Mouse (Mus musculus) ES-Bruce4 (cell line): ENCODE data around the gene Ddx23. TPM values are rescaled to one million over a fixed set of nuclear protein-coding genes. Genes with fewer than 3 reads are reported as not detected.

Experiments used
- H3K27ac ChIP-seq: 2 replicates; pipeline ENCODE4 v1.5.1; 2012; ENCODE audit warnings: low read length, inconsistent platforms; ENCODE audit not compliant: insufficient read depth
- H3K27me3 ChIP-seq: 2 replicates; pipeline ENCODE4 v1.6.1; 2012; ENCODE audit warnings: mild to moderate bottlenecking, low read length, inconsistent platforms; ENCODE audit not compliant: control insufficient read depth, poor library complexity, insufficient read depth, severe bottlenecking
- H3K36me3 ChIP-seq: 2 replicates; pipeline ENCODE4 v1.6.1; 2012; ENCODE audit warnings: inconsistent platforms, mild to moderate bottlenecking, low read length, moderate library complexity; ENCODE audit not compliant: control insufficient read depth, poor library complexity, insufficient read depth, severe bottlenecking
- H3K4me1 ChIP-seq: one replicate; pipeline ENCODE4 v1.8.1; 2011; ENCODE audit warnings: low read length; ENCODE audit not compliant: control insufficient read depth, insufficient read depth
- H3K4me3 ChIP-seq: 2 replicates; pipeline ENCODE4 v1.5.1; 2011; ENCODE audit warnings: low read depth, mild to moderate bottlenecking, low read length
- H3K9ac ChIP-seq: 2 replicates; pipeline ENCODE4 v1.6.1; 2012; ENCODE audit warnings: low read depth, mild to moderate bottlenecking, inconsistent platforms; ENCODE audit not compliant: poor library complexity, severe bottlenecking
- H3K9me3 ChIP-seq: replicated peaks from 2 replicates; pipeline ENCODE4 v1.6.1; 2012; ENCODE audit warnings: mild to moderate bottlenecking, low read length, inconsistent platforms; ENCODE audit not compliant: control insufficient read depth, poor library complexity, insufficient read depth, severe bottlenecking
- CTCF ChIP-seq: IDR thresholded peaks from one replicate; pipeline ENCODE4 v1.8.1; 2011; ENCODE audit warnings: low read depth, low read length
- EP300 ChIP-seq: IDR thresholded peaks from 2 replicates; pipeline ENCODE4 v1.6.1; 2011; ENCODE audit warnings: low read depth, low read length; ENCODE audit not compliant: insufficient read depth
- POLR2A ChIP-seq: IDR thresholded peaks from one replicate; pipeline ENCODE4 v1.8.1; 2011; ENCODE audit warnings: low read length; ENCODE audit not compliant: insufficient read depth
- polyA plus RNA-seq: library from polyadenylated mRNA; stranded (reverse); fragments of >200 nt; gene quantifications from 2 replicates; pipeline ENCODE4 v1.2.4, GENCODE M21; 2011; ENCODE audit warnings: low read depth; ENCODE audit not compliant: missing spikeins, insufficient read depth, insufficient read length

Ddx23 gene
- polyA plus RNA-seq, 1 experiment = 121 TPM

DNA sequence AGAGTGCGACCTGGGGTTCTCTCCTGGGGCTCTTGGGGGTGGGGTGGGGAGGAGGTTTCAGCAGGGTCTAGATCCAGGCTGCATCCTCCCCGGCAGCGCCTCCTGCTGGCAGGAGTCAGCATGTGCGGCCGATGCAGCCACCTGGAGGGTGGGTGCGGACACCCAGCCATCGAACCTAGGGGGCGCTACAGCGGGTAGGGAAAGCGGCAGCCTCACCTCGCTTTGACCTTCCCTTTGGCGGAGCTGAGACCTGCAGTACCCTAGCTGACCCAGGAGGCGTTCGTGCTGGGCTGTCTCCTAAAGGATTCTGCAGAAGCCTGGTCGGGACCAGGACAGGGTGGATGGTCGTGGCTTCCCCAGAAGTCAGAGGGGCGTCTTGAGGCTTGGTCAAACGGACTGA, 31.2 kb downstream of the Ddx23 start:
- H3K4me3 ChIP-seq = peak overlapping the region; percentile 47
- H3K9ac ChIP-seq = peak overlapping the region; percentile 32
- H3K36me3 ChIP-seq = no peaks in the 10 kb centered on the region
- no peak overlapping the region for H3K27ac ChIP-seq
- no peaks in the 10 kb centered on the region for H3K9me3 ChIP-seq
- peak; percentile 83 for TF ChIP-seq EP300
- TF ChIP-seq POLR2A = no peak
- peak; percentile 98 for TF ChIP-seq CTCF
- no peaks in the 10 kb centered on the region for H3K27me3 ChIP-seq
- H3K4me1 ChIP-seq = peaks cover 8% of the 10 kb centered on the region

GRCm38 (mm10) chr15:98630540-98630939, 32.2 kb downstream of the Ddx23 start, which contains the start of gene Cacnb3:
Gene Cacnb3 (plus strand): TSS chr15:98630840.
- H3K4me1 ChIP-seq = peaks cover 4% of the 10 kb centered on the region
- TF ChIP-seq POLR2A (no peak), EP300 (no peak), CTCF (no peak)
- peak within 1 kb of the TSS; percentile 47 for H3K4me3 ChIP-seq
- H3K9ac ChIP-seq = peak within 1 kb of the TSS; percentile 32
- no peaks in the 10 kb centered on the region for H3K9me3 ChIP-seq
- no peak within 1 kb of the TSS for H3K27ac ChIP-seq
- H3K27me3 ChIP-seq = no peaks in the 10 kb centered on the region
- no peaks in the 10 kb centered on the region for H3K36me3 ChIP-seq

DNA sequence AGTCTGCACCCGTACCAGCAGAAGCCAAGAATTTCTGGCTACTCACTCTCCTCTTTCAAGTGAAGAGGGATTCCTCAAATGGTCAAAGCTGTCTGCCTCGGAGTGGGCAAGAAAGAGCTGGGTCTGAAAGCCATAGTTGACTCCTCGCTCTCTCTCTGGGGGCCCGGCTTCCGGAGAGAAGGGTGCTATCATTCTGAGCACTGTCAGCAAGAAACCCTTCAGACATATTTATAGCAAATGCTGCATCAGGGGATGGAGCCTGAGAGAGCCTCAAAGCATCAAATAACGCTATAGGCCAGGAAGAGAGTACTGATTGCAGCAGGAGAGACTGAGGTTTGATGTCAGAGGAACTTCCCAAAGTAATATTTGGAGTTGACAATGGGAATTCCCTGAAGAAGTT, 33.2 kb downstream of the Ddx23 start:
- TF ChIP-seq POLR2A (no peak), EP300 (no peak), CTCF (no peak)
- Histone ChIP-seq H3K27ac (no peak overlapping the region), H3K4me1 (peaks cover 4% of the 10 kb centered on the region), H3K9me3 (no peaks in the 10 kb centered on the region), H3K27me3 (no peaks in the 10 kb centered on the region), H3K4me3 (no peak overlapping the region), H3K9ac (no peak overlapping the region), H3K36me3 (no peaks in the 10 kb centered on the region)

DNA sequence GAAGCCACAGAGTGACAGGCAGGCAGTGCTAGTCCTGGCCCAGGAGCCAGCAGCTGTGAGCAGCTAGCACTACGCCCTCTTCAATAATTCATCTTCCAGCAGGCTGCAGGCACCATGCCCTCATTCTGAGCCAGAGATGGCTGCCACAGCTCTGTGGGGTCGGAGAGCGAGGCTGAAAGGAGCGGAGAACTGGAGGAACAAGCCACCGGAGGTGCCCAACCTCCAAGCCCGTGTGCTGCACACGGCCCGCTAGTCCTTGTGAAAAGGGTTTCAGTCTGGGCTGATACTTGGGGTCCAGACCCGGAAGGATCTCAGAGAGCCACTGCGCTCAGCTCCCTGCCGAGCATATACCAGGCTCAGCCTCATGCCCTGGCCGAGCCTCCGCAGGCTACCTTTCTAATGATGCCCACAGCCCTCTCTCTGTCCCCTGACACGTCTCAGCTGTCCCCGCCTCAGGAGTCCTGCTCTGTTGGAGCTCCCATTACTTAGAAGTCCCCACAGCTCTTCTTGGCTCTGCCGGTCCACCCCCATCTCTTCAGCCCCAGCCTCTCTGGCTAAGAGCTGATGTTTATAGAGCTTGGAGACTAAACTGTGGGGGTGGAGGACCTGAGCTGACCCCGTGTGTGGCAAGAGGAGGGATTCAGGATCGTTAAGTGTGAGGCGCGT, 34.0 kb downstream of the Ddx23 start:
- no peak overlapping the region for H3K27ac ChIP-seq
- H3K4me3 ChIP-seq = peak overlapping the region; percentile 27

DNA sequence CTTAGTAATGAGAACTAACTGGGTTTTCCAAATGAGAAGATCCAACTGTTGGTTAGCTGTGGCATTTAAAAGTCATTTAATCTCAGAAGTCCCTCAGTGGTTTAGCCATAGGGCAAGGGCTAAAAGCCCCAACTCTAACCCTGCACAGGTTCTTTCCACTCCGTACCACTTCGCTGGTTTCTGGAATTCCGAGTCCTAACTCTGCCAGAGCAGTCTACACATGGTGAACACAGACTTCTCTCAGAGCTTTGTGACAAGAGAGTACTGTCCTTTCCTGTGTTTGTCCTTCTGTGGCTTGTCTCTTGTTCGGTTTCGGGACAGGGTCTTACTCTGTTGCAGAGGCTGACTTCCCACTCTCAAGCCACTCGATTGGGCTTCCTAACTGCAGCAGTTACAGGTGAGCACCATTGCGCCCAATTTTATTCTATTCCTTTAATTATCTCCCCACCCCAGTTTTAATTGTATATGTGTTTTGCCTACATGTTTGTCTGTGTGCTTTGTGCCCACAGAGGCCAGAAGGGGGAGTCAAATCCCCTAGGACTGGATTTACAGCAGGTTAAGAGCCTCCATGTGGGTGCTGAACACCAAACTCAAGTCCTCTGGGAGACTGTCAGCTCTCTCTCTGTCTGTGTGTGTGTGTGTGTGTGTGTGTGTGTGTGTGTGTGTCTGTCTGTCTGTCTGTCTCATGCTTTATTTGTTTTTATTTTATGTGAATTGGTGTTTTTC, 36.0 kb downstream of the Ddx23 start:
- H3K36me3 ChIP-seq = no peaks in the 10 kb centered on the region
- no peak overlapping the region for H3K9ac ChIP-seq
- no peak overlapping the region for H3K4me3 ChIP-seq

More for the DNA sequence above, 34.0 kb downstream of the Ddx23 start:
- Histone ChIP-seq H3K9ac (peak overlapping the region; percentile 21; the same call in 1 of the 2 replicates), H3K36me3 (no peaks in the 10 kb centered on the region), H3K4me1 (peaks cover 4% of the 10 kb centered on the region), H3K27me3 (no peaks in the 10 kb centered on the region), H3K9me3 (no peaks in the 10 kb centered on the region)
- no peak for TF ChIP-seq EP300
- TF ChIP-seq POLR2A = no peak
- no peak for TF ChIP-seq CTCF

GRCm38 (mm10) chr15:98626078-98626477, 36.6 kb downstream of the Ddx23 start:
- Histone ChIP-seq H3K27me3 (no peaks in the 10 kb centered on the region), H3K4me1 (peaks cover 14% of the 10 kb centered on the region)

More for the DNA sequence above, 36.0 kb downstream of the Ddx23 start:
- H3K9me3 ChIP-seq = no peaks in the 10 kb centered on the region
- TF ChIP-seq EP300 (no peak), CTCF (peak; percentile 30), POLR2A (no peak)
- H3K27me3 ChIP-seq = no peaks in the 10 kb centered on the region
- peaks cover 14% of the 10 kb centered on the region for H3K4me1 ChIP-seq
- peak overlapping the region; percentile 62 for H3K27ac ChIP-seq

More at GRCm38 (mm10) chr15:98626078-98626477, 36.6 kb downstream of the Ddx23 start:
- Histone ChIP-seq H3K36me3 (no peaks in the 10 kb centered on the region), H3K9ac (no peak overlapping the region; the same call in 1 of the 2 replicates), H3K9me3 (no peaks in the 10 kb centered on the region), H3K27ac (peak overlapping the region; percentile 65), H3K4me3 (no peak overlapping the region)
- TF ChIP-seq EP300 (no peak), CTCF (no peak), POLR2A (no peak)
